Mouse (Mus musculus) fat pad, adult 2 months (tissue): Measurements from ENCODE around the gene Gm16513.
"Not testable (repeated sequence)": the region's sequence is repeated elsewhere in the genome, so short reads cannot be mapped to it uniquely, and the experiment has no call there.

ENCODE experiments used
- DNase-seq: peaks from one replicate; pipeline ENCODE4 v3.0.0-alpha.2; 2011; ENCODE audit warnings: low read depth, low spot score; ENCODE audit errors: extremely low read depth

Gene Gm16513

GRCm38 (mm10) chr5:95182324-95182723, at the start of gene Gm16513:
Gene Gm16513 (plus strand): TSS chr5:95182624.
- not testable (repeated sequence) for DNase-seq
